Mouse (Mus musculus): ENCODE measurements around the gene Cdk14. TPM values are rescaled to one million over a fixed set of nuclear protein-coding genes. Genes with fewer than 3 reads are reported as not detected.

Gene Cdk14
- total and polyA plus RNA-seq, 2 experiments from 2014 or later, result 34.8 to 54.0 TPM

GRCm38 (mm10) chr5:4812036-4812729 lies 607.9 kb downstream of the Cdk14 start:
- WGBS, result 10% methylated on average over 13 of the region's 13 CpGs
- DNase-seq, result peak; percentile 45

GRCm38 (mm10) chr5:4805228-4805627 lies 614.9 kb downstream of the Cdk14 start:
- no peak for TF ChIP-seq CTCF (IDR thresholded peaks at IDR 0.05; ENCODE audit: low read depth)
- ATAC-seq (no peak), DNase-seq (no peak)
- H3K36me3 ChIP-seq (ENCODE audit: insufficient read depth), result no peaks in the 10 kb centered on the region
- H3K27me3 ChIP-seq (ENCODE audit: insufficient read depth, low read length), result no peaks in the 10 kb centered on the region
- WGBS, result 66% methylated on average over 4 of the region's 4 CpGs
- H3K4me1 ChIP-seq (ENCODE audit: insufficient read depth), result no peaks in the 10 kb centered on the region
- no peak overlapping the region for H3K27ac ChIP-seq (ENCODE audit: low read depth, low read length)
- no peak overlapping the region for H3K4me3 ChIP-seq (ENCODE audit: low read depth, low read length)
- no peaks in the 10 kb centered on the region for H3K9me3 ChIP-seq (ENCODE audit: low read length)
- no peak overlapping the region for H3K4me2 ChIP-seq (ENCODE audit: low read depth)
- H3K9ac ChIP-seq, result no peak overlapping the region

More at GRCm38 (mm10) chr5:4812036-4812729, 607.9 kb downstream of the Cdk14 start:
- no peaks in the 10 kb centered on the region for H3K36me3 ChIP-seq (ENCODE audit: insufficient read depth)
- no peak overlapping the region; the same call in 1 of the 2 replicates for H3K4me2 ChIP-seq (ENCODE audit: low read depth)
- TF ChIP-seq CTCF (IDR thresholded peaks at IDR 0.05; ENCODE audit: low read depth), result no peak
- H3K4me1 ChIP-seq (ENCODE audit: insufficient read depth), result 0 out of 2 replicates have a peak, but pooled peaks cover 5% of the 10 kb centered on the region
- H3K9me3 ChIP-seq (ENCODE audit: low read length), result no peaks in the 10 kb centered on the region
- H3K27me3 ChIP-seq (ENCODE audit: insufficient read depth, low read length), result no peaks in the 10 kb centered on the region
- peak overlapping the region; percentile 35; the same call in 1 of the 2 replicates for H3K27ac ChIP-seq (ENCODE audit: low read depth, low read length)
- H3K9ac ChIP-seq, result no peak overlapping the region
- ATAC-seq, result peak; percentile 80
- no peak overlapping the region for H3K4me3 ChIP-seq (ENCODE audit: low read depth, low read length)

GRCm38 (mm10) chr5:4803708-4804107 lies 616.4 kb downstream of the Cdk14 start:
- H3K4me3 ChIP-seq (ENCODE audit: low read depth, low read length), result no peak overlapping the region
- no peaks in the 10 kb centered on the region for H3K4me1 ChIP-seq (ENCODE audit: insufficient read depth)
- TF ChIP-seq CTCF (IDR thresholded peaks at IDR 0.05; ENCODE audit: low read depth), result no peak
- no peak overlapping the region for H3K9ac ChIP-seq
- no peak overlapping the region for H3K4me2 ChIP-seq (ENCODE audit: low read depth)
- no peaks in the 10 kb centered on the region for H3K9me3 ChIP-seq (ENCODE audit: low read length)
- no peak for ATAC-seq
- no peaks in the 10 kb centered on the region for H3K36me3 ChIP-seq (ENCODE audit: insufficient read depth)
- DNase-seq, result no peak
- no peak overlapping the region for H3K27ac ChIP-seq (ENCODE audit: low read depth, low read length)
- 76% methylated on average over 5 of the region's 5 CpGs for WGBS
- no peaks in the 10 kb centered on the region for H3K27me3 ChIP-seq (ENCODE audit: insufficient read depth, low read length)

- no peaks in the 10 kb centered on the region for H3K27me3 ChIP-seq (ENCODE audit: insufficient read depth, low read length)
- H3K36me3 ChIP-seq (ENCODE audit: insufficient read depth), result no peaks in the 10 kb centered on the region
- DNase-seq (no peak), ATAC-seq (no peak)
- H3K4me3 ChIP-seq (ENCODE audit: low read depth, low read length), result no peak overlapping the region
- H3K4me1 ChIP-seq (ENCODE audit: insufficient read depth), result no peaks in the 10 kb centered on the region
- no peak overlapping the region for H3K9ac ChIP-seq
- H3K9me3 ChIP-seq (ENCODE audit: low read length), result no peaks in the 10 kb centered on the region
- H3K27ac ChIP-seq (ENCODE audit: low read depth, low read length), result no peak overlapping the region
- no peak overlapping the region for H3K4me2 ChIP-seq (ENCODE audit: low read depth)
- no peak for TF ChIP-seq CTCF (IDR thresholded peaks at IDR 0.05; ENCODE audit: low read depth)
Observed at GRCm38 (mm10) chr5:4801971-4802370, 618.1 kb downstream of the Cdk14 start.

- H3K27ac ChIP-seq (ENCODE audit: low read depth, low read length), result no peak overlapping the region
- H3K4me3 ChIP-seq (ENCODE audit: low read depth, low read length), result no peak overlapping the region
- no peaks in the 10 kb centered on the region for H3K4me1 ChIP-seq (ENCODE audit: insufficient read depth)
- no peaks in the 10 kb centered on the region for H3K36me3 ChIP-seq (ENCODE audit: insufficient read depth)
- H3K9me3 ChIP-seq (ENCODE audit: low read length), result no peaks in the 10 kb centered on the region
- no peaks in the 10 kb centered on the region for H3K27me3 ChIP-seq (ENCODE audit: insufficient read depth, low read length)
- DNase-seq, result no peak
- H3K9ac ChIP-seq, result no peak overlapping the region
- WGBS, result 28% methylated on average over 8 of the region's 8 CpGs
- no peak for TF ChIP-seq CTCF (IDR thresholded peaks at IDR 0.05; ENCODE audit: low read depth)
- ATAC-seq, result peak; percentile 34; the same call in 1 of the 2 replicates
- H3K4me2 ChIP-seq (ENCODE audit: low read depth), result no peak overlapping the region
Observed at GRCm38 (mm10) chr5:4801096-4801850, 618.8 kb downstream of the Cdk14 start.

GRCm38 (mm10) chr5:4791219-4791618 lies 628.9 kb downstream of the Cdk14 start:
- TF ChIP-seq CTCF (IDR thresholded peaks at IDR 0.05; ENCODE audit: low read depth), result no peak
- Histone ChIP-seq H3K36me3 (ENCODE audit: insufficient read depth) (no peaks in the 10 kb centered on the region), H3K4me1 (ENCODE audit: insufficient read depth) (no peaks in the 10 kb centered on the region), H3K9ac (no peak overlapping the region), H3K27ac (ENCODE audit: low read depth, low read length) (no peak overlapping the region), H3K4me2 (ENCODE audit: low read depth) (no peak overlapping the region), H3K4me3 (ENCODE audit: low read depth, low read length) (no peak overlapping the region), H3K9me3 (ENCODE audit: low read length) (no peaks in the 10 kb centered on the region), H3K27me3 (ENCODE audit: insufficient read depth, low read length) (no peaks in the 10 kb centered on the region)
- no peak for DNase-seq
- 78% methylated on average over 3 of the region's 3 CpGs for WGBS
- no peak for ATAC-seq

- H3K4me2 ChIP-seq (ENCODE audit: low read depth), result no peak overlapping the region
- no peaks in the 10 kb centered on the region for H3K36me3 ChIP-seq (ENCODE audit: insufficient read depth)
- H3K9ac ChIP-seq, result no peak overlapping the region
- H3K4me1 ChIP-seq (ENCODE audit: insufficient read depth), result no peaks in the 10 kb centered on the region
- DNase-seq (no peak), ATAC-seq (peak; percentile 6; the same call in 1 of the 2 replicates)
- TF ChIP-seq CTCF (IDR thresholded peaks at IDR 0.05; ENCODE audit: low read depth), result no peak
- H3K4me3 ChIP-seq (ENCODE audit: low read depth, low read length), result no peak overlapping the region
- no peaks in the 10 kb centered on the region for H3K9me3 ChIP-seq (ENCODE audit: low read length)
- 73% methylated on average over 4 of the region's 4 CpGs for WGBS
- no peak overlapping the region for H3K27ac ChIP-seq (ENCODE audit: low read depth, low read length)
- H3K27me3 ChIP-seq (ENCODE audit: insufficient read depth, low read length), result no peaks in the 10 kb centered on the region
Observed at GRCm38 (mm10) chr5:4790265-4790664, 629.8 kb downstream of the Cdk14 start.
